Mouse (Mus musculus) neutrophil, adult 5-6 weeks (primary cell): ENCODE data around the gene Gm49393. TPM values are rescaled to one million over a fixed set of nuclear protein-coding genes. Genes with fewer than 3 reads are reported as not detected.

ENCODE experiments used
- ATAC-seq: fragments of 151-379, 151-347 bp; 2 replicates; pipeline ENCODE4 v1.8.0; 2017; ENCODE audit warnings: mild to moderate bottlenecking, moderate TSS enrichment; ENCODE audit not compliant: insufficient number of reproducible peaks, poor library complexity, low FRiP score, severe bottlenecking; ENCODE audit errors: extremely low read depth
- total RNA-seq: library from RNA; stranded (forward); fragments of 200-1000 nt; gene quantifications from 2 replicates; pipeline ENCODE4 v1.2.3, GENCODE M21; 2017

The Gm49393 gene
- total RNA-seq, 1 experiment from 2014 or later, result not detected

- ATAC-seq, result no peak
Observed at GRCm38 (mm10) chr13:60819469-60819868, 115.9 kb downstream of the Gm49393 start.

GRCm38 (mm10) chr13:60813722-60814121 is 121.7 kb downstream of the Gm49393 start:
- no peak for ATAC-seq

DNA sequence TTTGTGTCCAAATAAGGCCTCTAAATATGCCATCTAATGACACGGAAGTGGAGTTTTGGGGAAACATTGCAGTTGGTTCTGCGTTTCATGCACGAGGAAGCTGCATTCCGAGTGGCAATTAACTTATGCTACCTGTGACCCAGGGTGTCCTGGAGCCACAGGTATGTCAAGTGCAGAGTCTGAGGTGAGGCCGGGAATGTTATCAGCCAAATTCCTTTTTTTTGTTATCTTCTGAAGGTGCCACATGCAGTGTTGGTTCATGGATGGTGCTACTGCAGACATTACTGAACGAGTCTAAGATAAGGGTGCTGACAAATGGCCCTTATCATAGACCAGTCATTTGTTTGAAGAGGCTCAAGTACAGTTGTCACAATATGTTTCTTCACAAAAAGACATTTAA is 122.6 kb downstream of the Gm49393 start:
- ATAC-seq, result no peak

GRCm38 (mm10) chr13:60809690-60810089 is 125.7 kb downstream of the Gm49393 start:
- ATAC-seq, result no peak

Other genes with a start within 250 kb of the Gm49393 start
- gene BC051665, start 149.2 kb downstream of the Gm49393 start, total RNA-seq, result not detected in 2 replicates
- gene Ctsll3, start 132.7 kb downstream of the Gm49393 start, total RNA-seq, result not detected in 2 replicates
- 0.61 TPM in 1 of 2 replicates, not detected in the other for gene 4930486L24Rik, start 71.1 kb downstream of the Gm49393 start, total RNA-seq
- 0.61 and 1.9 TPM in 2 replicates for gene Gm49392, start 38.7 kb downstream of the Gm49393 start, total RNA-seq
- 11.6 and 15.0 TPM in 2 replicates for gene Ctla2b, start 38.1 kb downstream of the Gm49393 start, total RNA-seq
- gene Tpbpb, start 30.7 kb downstream of the Gm49393 start, total RNA-seq, result not detected in 2 replicates
- gene Gm49391, start 981 bp upstream of the Gm49393 start, total RNA-seq, result 43.6 and 69.0 TPM in 2 replicates
- gene Ctla2a, start 1.0 kb upstream of the Gm49393 start, total RNA-seq, result 182 and 189 TPM in 2 replicates
- gene Tpbpa, start 6.4 kb upstream of the Gm49393 start, total RNA-seq, result 0.81 TPM in 1 of 2 replicates, not detected in the other
- not detected in 2 replicates for gene Ctsj, start 70.4 kb upstream of the Gm49393 start, total RNA-seq
- gene Ctsq, start 105.0 kb upstream of the Gm49393 start, total RNA-seq, result not detected in 2 replicates
- gene Ctsr, start 228.7 kb upstream of the Gm49393 start, total RNA-seq, result not detected in 2 replicates